Mouse (Mus musculus) spleen, adult 2 months (tissue): ENCODE data around the gene Iah1.

Source experiments
- CTCF ChIP-seq: fragments of 200-500 bp; IDR thresholded peaks from 2 replicates; pipeline ENCODE4 v1.5.1; 2011; ENCODE audit warnings: mild to moderate bottlenecking, inconsistent platforms; ENCODE audit not compliant: insufficient read depth, insufficient read length, insufficient replicate concordance; ENCODE audit errors: extremely low read depth
- POLR2A ChIP-seq: fragments of 200-500 bp; IDR thresholded peaks from 2 replicates; pipeline ENCODE4 v1.6.1; 2011; ENCODE audit warnings: low read depth, low read length, inconsistent platforms

GRCm38 (mm10) chr12:21325266-21325665, 9.1 kb downstream of the Iah1 start:
- TF ChIP-seq CTCF (no peak), POLR2A (no peak)
